Mouse (Mus musculus): ENCODE data around the gene Gabrr3.

The Gabrr3 gene

DNA sequence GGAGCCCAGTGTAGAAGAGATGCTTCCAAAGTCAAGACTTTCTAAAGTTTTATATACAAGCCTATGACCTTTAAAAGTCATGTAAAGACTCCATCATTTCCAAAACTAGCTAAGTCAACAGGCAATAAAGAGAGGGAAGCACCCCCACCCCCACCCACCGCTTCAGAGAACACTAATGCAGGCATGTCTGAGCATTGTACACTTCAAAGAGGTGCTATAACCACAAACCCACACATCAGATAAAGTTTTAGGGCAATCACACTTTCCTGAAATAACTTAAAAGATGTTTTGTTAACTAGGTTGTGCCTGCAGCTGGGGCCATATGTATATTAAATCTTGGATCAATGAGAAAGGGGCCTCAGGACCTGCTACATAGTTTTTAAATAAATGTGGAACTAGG, 62.7 kb downstream of the Gabrr3 start:
- DNase-seq (ENCODE audit: low spot score) = no peak

DNA sequence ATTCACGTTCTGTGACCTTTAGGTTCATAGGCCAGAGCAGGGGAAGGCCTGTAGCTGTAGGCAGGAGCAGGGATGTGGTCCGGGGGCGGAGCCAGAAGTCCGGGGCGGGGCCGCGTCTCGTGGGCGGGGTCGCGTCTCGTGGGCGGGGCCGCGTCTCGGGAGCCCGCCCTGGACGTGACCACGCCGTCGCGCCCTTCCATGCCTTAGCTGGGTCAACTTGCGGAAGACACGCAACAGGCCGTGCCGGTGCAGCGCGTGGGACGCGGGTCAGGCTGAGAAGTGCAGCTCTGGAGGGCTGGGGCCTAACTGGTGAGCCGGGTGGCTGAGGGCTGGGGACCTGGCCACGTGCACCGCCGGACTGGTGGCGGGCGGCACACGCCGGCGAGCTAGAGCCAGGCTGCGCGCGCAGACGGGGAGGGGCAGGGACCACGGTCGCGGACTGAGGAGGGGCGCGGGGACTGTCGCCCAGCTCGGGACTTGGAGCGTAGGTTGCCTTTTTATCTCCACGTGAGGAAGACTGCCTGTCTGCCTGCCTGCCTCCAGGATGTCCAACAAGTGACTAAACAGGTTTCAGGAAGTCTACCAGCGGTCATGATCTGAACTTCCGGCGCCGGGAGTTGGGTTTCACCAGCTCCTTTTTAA, 64.6 kb downstream of the Gabrr3 start, which contains the start of gene Riox2:
Gene Riox2 (plus strand): TSS at position 139 of the 642 bp plus-strand sequence.
- peak; percentile 38 for DNase-seq (ENCODE audit: low spot score)

DNA sequence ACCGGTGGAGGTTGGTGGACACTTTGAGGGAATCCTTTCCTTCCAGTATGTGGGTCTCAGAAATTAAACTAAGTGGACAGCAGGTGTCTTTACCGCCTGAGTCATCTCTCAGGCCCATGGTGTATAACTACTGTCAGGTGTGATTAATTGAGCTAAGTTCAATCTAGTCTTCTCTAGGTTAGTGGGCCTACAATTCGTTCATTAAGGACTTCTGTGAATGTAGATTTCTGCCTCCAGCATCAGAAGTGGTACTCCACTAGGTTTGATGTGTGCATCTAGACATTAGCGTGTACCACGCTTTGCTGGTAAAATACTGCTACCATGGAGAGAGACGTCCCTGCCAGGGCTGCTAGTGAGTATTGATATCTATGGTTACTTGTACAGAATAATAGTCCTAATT, 65.4 kb downstream of the Gabrr3 start:
- no peak for DNase-seq (ENCODE audit: low spot score)

DNA sequence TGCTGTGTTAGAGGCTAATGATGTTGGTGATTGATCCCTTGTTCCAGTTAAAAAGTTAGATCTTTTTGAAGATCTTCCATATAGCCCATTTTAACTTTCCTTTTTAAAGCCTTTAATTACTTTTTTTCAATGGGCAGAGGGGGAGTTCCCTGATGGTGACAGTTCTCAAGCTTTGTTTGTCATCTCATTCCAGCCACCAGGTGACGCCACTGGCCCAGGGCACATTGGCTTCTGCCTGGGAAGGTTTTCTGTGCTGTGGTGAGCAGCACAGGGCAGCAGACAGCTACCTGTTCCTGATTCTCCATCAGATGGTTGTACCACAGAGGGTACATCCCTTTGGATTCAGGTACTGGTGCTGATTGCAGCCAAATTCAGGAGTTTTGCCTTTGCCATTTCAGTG, 67.7 kb downstream of the Gabrr3 start:
- no peak for DNase-seq (ENCODE audit: low spot score)

DNA sequence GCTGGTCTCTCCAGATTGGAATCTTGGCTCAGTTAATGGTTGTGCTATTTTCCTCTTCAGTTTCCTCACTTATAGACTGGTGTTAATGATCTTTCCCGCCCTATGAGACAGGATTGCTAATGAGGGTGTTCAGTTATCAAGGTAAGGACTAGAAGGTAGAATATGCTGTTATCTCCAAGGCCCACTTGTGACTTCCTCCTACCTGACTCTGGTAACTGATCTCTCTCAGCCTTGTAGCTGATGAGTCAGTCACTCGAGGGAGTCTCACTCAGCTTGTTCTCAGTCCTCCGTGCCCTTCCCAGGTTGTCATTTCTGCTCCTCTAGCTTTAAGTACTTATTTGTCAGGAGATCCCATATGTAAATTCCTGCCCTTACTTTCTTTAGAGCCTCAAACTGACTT, 70.8 kb downstream of the Gabrr3 start:
- DNase-seq (ENCODE audit: low spot score) = no peak

DNA sequence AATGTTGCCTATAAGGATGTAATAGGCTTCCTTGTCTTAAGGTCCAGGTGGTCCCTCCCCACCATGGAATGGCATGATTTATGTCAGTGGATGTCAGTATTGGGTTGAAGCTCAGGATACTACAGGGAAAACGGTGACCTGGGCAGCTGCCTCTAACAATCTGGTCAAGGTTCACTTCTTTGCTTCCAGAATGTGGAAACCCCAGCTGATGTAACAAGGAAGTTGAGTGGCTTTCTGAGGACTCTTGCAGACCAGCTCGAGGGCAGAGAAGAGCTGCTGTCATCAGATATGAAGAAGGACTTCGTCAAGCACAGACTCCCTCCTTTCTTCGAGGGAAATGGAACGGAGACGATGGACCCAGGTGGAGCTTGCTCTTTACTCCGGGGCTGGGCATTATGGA, 80.1 kb downstream of the Gabrr3 start:
- DNase-seq (ENCODE audit: low spot score) = no peak

DNA sequence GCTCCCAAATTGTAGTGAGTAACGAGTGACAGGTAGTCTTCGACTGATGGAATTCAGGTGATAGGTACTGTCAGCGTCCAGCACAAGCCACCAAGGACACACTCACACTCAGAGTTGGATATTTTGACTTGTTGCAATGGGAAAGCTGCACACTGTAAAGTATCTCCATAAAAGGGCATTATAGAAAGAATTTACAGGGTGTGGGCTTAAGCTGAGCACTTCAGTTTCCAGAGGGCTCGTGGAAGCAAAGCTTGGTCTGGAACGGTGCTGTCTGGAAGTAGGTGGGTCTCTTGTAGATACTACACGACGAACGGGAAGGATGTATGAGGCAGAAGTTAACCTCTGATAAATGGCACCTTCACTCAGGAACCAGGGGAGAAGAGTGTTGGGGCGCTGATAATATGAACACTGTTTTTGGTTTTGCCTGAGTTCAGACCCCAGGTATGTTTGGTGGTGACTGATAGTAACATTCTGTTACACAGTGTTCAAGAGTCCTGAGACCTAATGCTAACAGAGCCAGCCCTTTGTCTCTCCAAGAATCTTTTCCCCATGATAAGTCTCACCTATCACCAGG, 80.9 kb downstream of the Gabrr3 start:
- no peak for DNase-seq (ENCODE audit: low spot score)

DNA sequence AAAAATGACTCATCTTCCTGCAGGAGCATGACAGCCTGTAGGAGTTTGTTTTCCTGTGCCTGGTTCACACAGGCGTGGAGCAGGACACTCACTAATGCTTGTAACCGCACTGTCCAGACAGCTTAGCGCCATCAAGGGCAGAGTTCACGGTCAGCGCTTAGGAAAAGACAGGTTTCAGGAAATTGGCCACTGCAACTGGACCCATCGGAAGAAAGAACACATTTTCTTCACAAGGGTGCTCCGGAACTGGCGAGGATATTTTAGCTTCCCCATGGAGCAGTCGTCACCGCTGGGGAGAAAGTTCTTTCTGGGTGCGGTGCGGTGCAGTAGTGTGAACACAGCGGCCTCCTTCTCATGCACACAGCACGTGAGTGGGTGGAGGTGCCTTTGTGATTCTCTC, 86.1 kb downstream of the Gabrr3 start:
- DNase-seq (ENCODE audit: low spot score) = no peak

DNA sequence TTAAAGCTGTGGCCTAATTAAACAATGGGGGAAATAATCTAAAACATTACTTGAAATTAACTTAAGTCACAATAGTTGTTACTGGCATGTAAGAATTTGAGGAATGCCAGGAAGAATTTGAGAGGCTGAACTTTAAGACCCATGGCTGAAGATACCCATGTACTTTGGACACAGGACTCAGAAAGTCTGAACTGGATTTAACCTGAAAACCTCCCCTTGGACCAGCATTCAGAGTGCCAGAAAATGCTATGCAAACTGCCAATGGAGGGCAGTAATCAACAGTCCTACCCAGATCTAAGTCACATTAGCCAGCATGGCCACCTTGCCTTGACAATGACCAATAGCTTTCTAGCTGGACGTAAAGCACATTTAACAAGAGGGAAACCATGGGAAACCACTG, 90.8 kb downstream of the Gabrr3 start:
- DNase-seq (ENCODE audit: low spot score) = no peak

DNA sequence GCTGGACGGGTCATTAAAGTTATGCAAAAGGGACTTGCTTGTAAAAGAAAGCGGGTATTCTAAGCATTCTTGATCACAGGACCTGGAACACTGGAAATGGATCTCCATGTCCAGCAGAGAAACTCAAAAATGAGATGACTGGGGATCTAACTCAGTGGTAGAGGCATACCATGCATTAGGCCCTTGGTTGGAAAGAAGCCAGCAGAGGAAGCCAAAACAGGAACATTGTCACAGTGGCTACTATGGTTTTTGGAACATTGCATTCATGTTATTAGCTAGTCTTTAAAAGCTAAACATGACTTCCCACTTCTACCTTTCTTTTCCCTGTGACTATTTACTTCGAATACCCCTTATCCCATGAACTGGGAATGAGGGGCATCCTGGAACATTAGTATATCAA, 92.0 kb downstream of the Gabrr3 start:
- DNase-seq (ENCODE audit: low spot score) = no peak

DNA sequence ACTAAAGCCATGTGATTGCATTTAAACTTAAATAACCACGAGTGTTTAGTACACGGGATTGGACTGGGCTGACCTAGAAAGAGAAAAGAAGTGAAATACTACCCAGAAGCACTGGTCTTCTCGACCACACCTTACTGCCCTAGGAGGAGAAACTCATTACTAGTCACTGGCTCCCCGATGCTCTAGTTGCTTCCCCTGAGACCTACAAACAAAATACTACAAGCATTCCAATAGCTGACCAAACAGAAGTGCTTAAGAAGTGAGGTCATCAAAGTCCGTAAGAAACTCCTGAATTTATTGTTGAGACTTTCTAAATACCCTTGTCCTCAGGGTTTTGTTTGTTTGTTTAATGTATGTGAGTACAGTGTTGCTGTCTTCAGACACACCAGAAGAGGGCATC, 102.7 kb downstream of the Gabrr3 start:
- no peak for DNase-seq (ENCODE audit: low spot score)
